Mouse (Mus musculus) cerebellum, adult 2 months (tissue): ENCODE data around the gene Tmem86b.

Experiments used
- CTCF ChIP-seq: fragments of 200-500 bp; IDR thresholded peaks from 2 replicates; pipeline ENCODE4 v1.5.1; 2011; ENCODE audit warnings: low read depth, mild to moderate bottlenecking, control low read depth, low read length, moderate library complexity, borderline replicate concordance; ENCODE audit not compliant: insufficient read depth
- POLR2A ChIP-seq: fragments of 200-500 bp; IDR thresholded peaks from 2 replicates; pipeline ENCODE4 v1.6.1; 2011; ENCODE audit warnings: low read length, control low read depth, borderline replicate concordance; ENCODE audit not compliant: insufficient read depth

GRCm38 (mm10) chr7:4655916-4656315, 24.7 kb upstream of the Tmem86b start:
- TF ChIP-seq POLR2A (no peak), CTCF (no peak)
